Mouse (Mus musculus) CH12.LX (cell line): ENCODE results near the gene Nrxn3.

ENCODE experiments used
- BHLHE40 ChIP-seq: IDR thresholded peaks from 2 replicates; pipeline ENCODE4 v1.6.1; 2011; ENCODE audit warnings: mild to moderate bottlenecking, low read depth, low read length, improper control_type of control experiment
- CHD1 ChIP-seq: IDR thresholded peaks from 2 replicates; pipeline ENCODE4 v1.6.1; 2012; ENCODE audit warnings: low read depth, low read length, improper control_type of control experiment, inconsistent platforms
- CHD2 ChIP-seq: IDR thresholded peaks from 2 replicates; pipeline ENCODE4 v1.6.1; 2011; ENCODE audit warnings: low read length, improper control_type of control experiment
- CTCF ChIP-seq, 2 experiments: IDR thresholded peaks in 1 of 2; conservative IDR thresholded peaks in 1 of 2; 2 replicates each; pipeline ENCODE4 v1.5.1; 2011 to 2012; ENCODE audit warnings: low read depth in 2 of 2, low read length in 2 of 2, improper control_type of control experiment in 1 of 2, inconsistent platforms in 1 of 2, mild to moderate bottlenecking in 1 of 2, moderate library complexity in 1 of 2
- E2F4 ChIP-seq: IDR thresholded peaks from 2 replicates; pipeline ENCODE4 v1.6.1; 2011; ENCODE audit warnings: low read depth, low read length, improper control_type of control experiment; ENCODE audit not compliant: insufficient replicate concordance
- EP300 ChIP-seq: IDR thresholded peaks from 2 replicates; pipeline ENCODE4 v1.6.1; 2011; ENCODE audit warnings: low read length, improper control_type of control experiment
- ETS1 ChIP-seq: conservative IDR thresholded peaks from 2 replicates; pipeline ENCODE4 v1.6.1; 2012; ENCODE audit warnings: low read depth, mild to moderate bottlenecking, inconsistent platforms, low read length, improper control_type of control experiment, moderate library complexity
- GABPA ChIP-seq: IDR thresholded peaks from 2 replicates; pipeline ENCODE4 v1.6.1; 2012; ENCODE audit warnings: low read depth, low read length, improper control_type of control experiment, inconsistent platforms; ENCODE audit not compliant: insufficient replicate concordance
- MYC ChIP-seq: IDR thresholded peaks from 2 replicates; pipeline ENCODE4 v1.6.1; 2011; ENCODE audit warnings: low read depth, mild to moderate bottlenecking, improper control_type of control experiment, low read length
- NELFE ChIP-seq: IDR thresholded peaks from 2 replicates; pipeline ENCODE4 v1.6.1; 2011; ENCODE audit warnings: low read depth, low read length, improper control_type of control experiment
- POLR2A ChIP-seq: IDR thresholded peaks from 2 replicates; pipeline ENCODE4 v1.6.1; 2011; ENCODE audit warnings: low read depth, mild to moderate bottlenecking, improper control_type of control experiment, low read length
- POLR2AphosphoS2 ChIP-seq: IDR thresholded peaks from 2 replicates; pipeline ENCODE4 v1.6.1; 2011; ENCODE audit warnings: low read depth, low read length, improper control_type of control experiment

- TF ChIP-seq CHD1 (no peak), GABPA (no peak), BHLHE40 (no peak), E2F4 (no peak), POLR2A (no peak), EP300 (no peak), CTCF (conservative IDR thresholded peaks at IDR 0.05 in 1 of 2, IDR thresholded peaks at IDR 0.05 in 1 of 2; ENCODE audit: low read depth in 2 of 2, low read length in 2 of 2) (no peak), CHD2 (no peak), NELFE (no peak), MYC (no peak), ETS1 (no peak), POLR2AphosphoS2 (no peak)
These were observed 1363.2 kb downstream of the Nrxn3 start for GRCm38 (mm10) chr12:90085862-90086261.
